Mouse (Mus musculus): ENCODE results near the gene Gm20929.
"Not testable (repeated sequence)": the region's sequence is repeated elsewhere in the genome, so short reads cannot be mapped to it uniquely, and the experiment has no call there.

Gm20929 gene

DNA sequence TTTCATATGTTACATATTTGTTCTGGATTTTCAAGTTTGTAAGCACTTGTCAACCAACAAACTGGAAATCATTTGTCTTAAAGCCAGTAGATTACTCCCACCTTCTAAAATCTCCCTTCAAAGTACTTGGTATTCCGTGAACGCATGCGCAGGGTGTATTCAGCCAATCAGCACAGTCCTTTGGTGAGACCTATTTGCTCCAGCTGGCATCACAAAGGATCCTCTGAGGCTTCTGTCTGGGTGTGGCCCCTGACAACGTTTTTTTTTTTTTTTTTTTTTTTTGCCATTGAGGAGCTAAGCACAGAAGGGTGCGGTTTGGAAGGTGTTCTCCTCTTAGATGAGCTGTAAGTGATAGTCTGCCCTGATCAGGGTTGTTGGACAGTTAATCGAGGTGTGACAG is at the start of gene Gm20929:
Gene Gm20929 (plus strand): TSS at position 301 of the 400 bp plus-strand sequence.
- not testable (repeated sequence) for DNase-seq

All from lung, postnatal 14 days (tissue).